Mouse (Mus musculus) cerebellum, adult (tissue): ENCODE measurements around the gene Clpsl2.

Experiments
- ATAC-seq: cut with Nextera tagmentation; 2 replicates; pipeline ENCODE4 v1.9.2; 2017; ENCODE audit warnings: mild to moderate bottlenecking, moderate library complexity, mixed read lengths; ENCODE audit not compliant: insufficient number of reproducible peaks, low FRiP score, low TSS enrichment

The Clpsl2 gene

DNA sequence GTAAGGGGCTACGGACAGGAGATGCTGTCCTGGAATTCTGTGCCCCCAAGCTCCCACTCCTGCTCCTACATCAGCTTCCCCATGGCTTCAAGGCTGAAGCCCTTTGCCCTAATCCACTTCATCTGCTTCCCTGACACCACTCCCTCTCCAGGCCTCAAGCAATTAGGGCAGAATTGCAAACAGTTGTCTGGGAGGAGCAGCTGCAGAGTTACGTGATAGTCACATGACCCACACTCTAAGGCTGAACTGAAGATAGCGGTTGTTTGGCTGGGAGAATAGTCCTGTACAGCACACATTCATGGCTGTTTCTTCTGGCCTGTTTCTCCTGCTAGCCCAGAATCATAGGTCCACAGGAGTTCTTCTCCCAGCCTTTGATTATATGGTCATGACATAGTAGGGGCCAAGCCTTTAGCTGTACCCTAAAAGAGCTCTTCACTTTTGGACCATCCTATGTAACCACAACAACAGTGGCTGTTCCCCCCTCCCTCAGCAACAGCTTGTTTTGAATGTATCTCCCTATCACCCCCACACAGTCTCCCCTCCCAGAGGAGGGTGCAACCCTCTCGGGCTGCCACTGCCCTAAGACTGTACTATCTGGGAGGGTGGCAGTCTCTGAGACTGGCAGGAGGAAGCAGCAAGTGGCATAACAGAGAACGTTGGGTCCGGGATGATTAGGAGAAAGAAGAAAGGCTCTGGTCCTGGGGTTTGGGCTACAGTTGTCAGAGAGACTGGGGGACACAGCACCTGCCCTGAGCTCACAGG is 7.6 kb downstream of the Clpsl2 start:
- no peak for ATAC-seq

DNA sequence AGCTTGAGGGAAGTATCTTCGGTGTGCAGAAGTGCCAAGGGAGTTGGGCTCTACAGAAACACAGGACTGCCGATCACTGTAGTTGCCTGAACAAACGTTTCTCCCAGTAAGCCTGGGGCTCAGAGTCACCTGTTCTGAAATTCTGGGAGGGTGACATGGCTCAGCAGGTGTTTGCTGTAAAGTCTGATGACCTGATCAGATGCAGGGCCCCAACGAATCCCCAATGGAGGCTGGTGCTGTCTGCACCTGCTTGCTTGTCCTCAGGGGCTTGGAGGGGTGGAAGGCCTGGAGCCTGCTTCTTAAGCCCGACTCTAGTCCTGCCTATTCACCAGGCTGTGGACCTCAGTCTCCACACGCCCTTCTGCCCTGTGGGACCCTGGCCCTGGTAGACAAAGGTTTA is 8.6 kb downstream of the Clpsl2 start:
- ATAC-seq: no peak

DNA sequence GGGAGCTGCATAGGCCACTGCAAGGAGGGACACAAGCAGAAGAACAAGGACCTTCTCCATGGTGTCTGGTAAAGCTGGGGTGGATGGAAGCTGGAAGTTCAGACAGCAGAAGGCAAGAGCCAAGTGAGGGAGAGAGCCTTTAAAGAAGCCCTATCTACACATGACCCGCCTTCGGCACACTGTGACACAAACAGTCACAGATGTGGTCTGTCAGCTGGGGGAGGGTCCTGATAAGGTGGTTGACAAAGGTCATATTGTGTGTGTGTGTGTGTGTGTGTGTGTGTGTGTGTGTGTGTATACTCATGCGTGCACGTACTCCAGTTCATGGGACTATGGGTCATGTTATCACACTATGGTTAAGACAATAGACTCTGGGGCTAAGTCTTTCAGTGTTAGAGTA is 11.4 kb downstream of the Clpsl2 start, which contains the start of gene Clps:
Gene Clps (minus strand): TSS at position 169 of the 400 bp plus-strand sequence.
- no peak for ATAC-seq

DNA sequence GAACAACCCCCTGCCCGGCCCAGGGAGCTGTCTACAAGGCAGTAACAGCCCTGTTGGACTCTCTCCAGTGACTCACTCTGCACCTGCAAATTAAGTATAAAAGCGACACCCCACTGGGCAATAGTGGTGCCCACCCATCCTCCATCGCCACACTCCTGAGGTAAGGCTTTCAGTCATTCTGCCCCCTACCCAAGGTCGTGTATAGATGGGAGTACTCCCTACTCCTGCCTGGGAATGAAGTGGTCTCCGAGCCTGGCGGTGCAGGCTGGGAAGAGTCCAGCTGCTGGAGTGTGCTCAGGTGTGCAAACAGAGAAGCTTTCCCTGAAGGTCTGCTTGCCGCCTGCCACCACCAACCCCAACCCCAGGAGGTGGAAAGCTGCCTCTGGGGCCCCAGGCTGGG is 12.4 kb downstream of the Clpsl2 start:
- ATAC-seq: no peak

DNA sequence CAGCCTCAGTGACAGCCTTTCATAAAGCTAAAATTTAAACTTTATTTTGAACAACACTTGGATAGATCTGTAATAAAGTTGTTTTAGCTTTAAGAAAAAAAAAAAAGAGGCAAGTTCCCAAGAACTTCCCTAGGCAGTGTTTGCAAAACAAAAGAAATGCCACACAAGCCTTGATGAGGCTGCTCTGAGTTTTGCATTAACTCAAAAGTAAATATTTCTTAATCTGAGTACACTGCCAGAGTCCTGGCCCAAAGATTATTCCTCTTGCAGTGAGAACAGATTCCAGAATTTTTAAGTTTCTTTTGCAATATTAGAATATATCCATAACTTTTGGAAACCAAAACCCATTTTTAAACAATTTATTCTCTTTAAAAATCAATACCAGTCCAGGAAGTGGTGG is 16.0 kb downstream of the Clpsl2 start:
- ATAC-seq: no peak

DNA sequence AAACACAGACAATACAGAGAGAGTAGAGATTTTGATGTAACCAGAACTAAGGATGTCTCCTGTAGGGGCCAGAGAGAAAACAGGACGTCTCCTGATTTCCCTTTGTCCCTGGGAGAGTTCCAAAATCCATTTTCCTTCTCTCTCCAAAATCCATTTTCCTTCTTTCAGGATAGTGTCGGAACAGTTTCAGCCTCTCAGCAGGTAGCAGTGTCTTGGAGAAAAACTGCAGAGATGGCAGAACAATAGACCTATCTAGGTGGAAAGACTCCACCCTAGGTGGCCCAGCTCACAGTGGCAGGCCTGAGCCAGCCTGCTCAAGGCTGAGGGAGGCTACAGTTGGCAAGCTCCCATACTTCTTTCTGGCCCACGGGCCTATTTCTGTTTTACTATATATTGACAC is 18.3 kb downstream of the Clpsl2 start:
- no peak for ATAC-seq

DNA sequence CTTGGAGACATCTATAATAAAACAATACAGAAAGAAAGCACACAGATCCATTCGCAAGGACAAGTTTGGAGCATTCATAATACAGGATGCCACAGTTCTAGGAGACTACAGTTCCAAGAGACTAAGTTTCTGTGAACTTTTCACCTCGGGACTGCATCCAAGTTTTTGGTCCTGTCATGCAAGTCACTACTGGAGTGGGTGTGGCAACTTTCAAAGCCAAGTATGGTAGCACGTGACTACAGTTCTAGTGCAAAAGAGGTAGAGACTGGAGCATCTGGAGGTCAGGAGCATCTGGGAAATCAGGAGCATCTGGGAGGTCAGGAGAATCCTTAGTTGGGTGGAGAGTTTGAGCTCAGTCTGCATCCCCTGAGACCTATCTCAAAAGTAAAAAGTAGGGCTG is 22.7 kb downstream of the Clpsl2 start:
- ATAC-seq: no peak

DNA sequence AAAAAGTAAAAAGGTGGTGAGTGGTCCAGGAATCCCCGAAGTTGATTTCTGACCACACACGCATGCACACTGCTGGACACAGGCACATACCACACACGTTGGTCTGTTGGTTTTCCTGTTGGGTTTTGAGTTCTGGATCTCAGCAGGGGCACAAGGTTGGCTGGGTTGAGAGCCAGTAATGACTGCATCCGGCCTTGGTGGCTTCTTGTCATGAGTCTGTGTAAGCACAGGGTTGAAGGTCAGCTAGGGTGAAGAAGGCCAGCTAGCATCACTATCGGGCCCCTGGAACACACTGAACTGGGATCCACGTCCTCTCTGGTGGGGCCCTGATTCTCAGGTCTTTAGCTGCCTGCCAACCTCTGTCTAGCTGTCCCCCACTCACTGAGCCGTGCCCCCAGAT is 23.3 kb downstream of the Clpsl2 start:
- ATAC-seq: no peak

DNA sequence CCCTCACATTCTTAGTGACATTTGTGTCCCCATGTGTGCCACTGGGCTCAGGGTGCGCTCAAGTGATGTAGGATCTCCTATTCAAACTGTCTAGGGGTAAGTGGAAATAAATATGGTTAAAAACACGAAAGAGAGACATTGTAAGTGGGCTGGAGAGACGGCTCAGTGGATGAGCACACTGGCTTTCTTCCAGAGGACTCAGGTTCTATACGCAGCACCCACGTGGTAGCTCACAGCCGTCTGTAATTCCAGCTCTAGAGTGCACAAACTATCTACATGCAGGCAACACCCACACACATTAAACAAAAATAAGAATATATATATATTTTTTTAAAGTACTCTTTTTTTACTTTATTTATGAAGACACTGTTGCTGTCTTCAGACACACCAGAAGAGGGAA is 23.7 kb downstream of the Clpsl2 start:
- ATAC-seq: no peak

DNA sequence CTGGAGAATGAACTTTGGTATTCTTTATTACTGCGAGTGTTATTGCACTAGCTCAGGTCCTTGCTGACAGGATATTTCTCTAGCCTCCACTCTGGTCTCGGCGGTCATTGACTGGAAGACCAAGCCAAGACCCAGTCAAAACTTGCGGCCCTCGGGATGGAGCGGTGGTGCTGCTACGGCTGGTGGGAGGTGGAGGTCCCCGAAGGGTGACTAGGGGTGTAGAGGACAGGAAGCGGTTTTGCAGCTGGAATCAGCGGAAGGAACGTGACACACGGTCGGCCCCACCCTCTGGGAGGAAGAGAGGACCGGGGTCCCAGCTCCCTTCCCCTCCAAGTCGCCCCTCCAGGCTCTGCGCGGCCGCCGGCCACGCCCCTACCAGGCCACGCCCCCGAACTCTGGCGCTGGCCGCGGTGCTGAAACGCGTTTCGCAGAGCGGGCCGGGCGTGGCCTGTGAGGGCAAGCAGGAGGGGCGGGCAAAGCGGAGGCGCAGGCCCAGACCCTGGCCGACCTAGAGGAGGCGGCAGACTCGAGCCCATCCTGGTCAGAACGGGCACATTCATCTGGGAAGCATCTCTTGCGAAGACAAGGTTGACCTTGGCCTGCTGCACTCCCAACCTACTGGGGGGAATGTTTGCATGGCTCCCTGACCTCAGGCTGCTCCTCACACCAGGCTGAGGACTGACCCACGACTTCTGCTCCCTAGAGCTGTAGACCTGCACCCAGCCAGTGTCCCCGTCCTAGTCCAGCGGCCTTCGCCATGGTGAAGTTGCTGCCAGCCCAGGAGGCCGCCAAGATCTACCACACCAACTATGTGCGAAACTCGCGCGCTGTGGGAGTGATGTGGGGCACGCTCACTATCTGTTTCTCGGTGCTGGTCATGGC is 26.3 kb downstream of the Clpsl2 start, which contains the start of gene Lhfpl5:
Gene Lhfpl5 (plus strand): TSS at position 398 of the 882 bp plus-strand sequence.
- peak; percentile 10; the same call in 1 of the 2 replicates for ATAC-seq

DNA sequence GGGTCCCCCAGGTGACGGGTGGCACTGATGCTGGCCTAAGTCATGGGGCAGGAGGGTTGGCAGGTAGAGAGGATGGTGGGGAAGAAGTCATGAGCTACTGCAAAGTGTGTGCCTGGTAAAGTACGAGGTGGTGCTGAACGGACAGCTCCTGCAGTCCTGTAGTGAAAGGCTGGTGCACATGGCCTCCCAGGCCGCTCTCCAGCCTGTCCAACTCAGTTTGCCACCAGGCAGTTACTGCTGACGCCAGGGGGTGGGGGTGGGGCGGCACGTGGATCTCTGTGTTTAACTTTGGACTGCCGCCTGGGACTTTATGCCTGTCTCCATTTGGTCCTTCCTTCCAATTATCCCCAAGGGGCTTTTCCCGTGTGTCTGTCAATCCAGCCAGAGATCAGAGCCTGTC is 31.2 kb downstream of the Clpsl2 start:
- ATAC-seq: no peak

DNA sequence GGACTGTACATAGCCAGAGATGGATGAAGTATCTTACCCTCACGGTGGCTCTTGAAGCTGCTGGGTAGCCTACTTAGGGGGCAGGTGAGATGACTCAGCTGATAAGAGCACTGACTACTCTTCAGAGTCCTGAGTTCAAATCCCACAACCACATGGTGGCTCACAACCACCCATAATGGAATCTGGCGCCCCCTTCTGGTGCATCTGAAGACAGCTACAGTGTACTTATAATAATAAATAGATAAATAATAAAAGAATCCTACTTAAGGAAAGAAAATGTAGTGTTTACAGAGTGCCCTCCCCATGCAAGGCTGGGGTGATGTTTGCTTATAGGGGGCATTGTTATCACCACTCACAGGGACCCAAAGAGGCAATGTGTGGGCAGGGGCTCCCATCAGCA is 31.8 kb downstream of the Clpsl2 start:
- ATAC-seq: no peak

DNA sequence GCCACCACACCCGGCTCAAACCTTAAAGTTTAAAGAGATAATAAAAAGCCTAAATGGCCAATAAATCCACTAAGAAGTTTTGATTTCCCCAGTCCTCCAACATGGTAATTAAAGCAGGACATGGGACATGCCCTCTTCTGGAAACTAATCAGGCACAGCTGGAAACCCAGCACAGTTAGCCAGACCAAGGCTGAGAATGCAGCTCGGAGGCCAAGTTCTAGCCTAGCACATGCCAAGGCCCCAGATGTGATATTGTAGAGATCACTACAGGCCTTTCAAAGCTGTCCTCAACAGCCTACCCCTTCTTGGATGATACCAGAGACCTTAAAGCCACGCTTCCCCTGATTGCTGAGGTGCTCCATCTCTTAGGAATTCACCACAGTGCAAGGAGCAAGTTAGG is 37.3 kb downstream of the Clpsl2 start:
- ATAC-seq: no peak

DNA sequence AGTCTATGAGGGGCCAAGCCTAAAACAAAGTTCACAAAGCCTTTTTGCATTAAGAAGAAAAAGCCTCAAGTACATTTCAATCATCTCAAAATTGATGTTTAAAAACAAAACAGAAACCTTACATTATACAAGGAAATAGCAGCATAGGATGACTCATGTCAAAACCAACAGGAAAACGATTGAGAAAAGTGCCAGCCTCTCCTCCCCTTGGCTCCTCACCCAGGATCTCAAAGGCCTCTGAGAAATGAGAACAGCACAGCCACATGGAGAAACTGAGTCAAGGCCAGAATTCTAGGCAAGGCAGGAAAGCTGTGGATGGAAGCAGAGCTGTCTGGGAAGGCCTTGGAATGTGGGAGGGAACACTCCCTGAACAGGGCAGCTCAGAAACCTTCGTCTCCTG is 39.4 kb downstream of the Clpsl2 start:
- ATAC-seq: no peak

DNA sequence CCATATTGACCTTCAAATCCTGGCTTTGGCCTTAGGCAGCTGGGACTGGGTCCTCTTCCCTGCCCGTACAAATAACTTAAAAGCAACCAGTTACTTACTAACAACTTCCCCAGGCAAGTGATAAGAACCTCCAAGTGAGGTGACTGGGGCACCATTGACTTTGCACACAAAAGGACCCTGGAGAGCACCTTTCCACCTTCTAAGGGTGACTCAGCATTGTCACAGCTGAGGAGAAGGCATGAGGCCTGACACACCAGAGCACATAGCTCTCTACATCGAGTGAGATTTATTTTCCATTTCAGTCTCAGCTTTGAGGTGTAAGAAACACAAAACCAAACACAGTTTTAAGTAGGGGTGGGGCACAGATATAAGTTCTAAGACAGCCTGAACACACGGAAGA is 41.4 kb downstream of the Clpsl2 start:
- no peak for ATAC-seq

DNA sequence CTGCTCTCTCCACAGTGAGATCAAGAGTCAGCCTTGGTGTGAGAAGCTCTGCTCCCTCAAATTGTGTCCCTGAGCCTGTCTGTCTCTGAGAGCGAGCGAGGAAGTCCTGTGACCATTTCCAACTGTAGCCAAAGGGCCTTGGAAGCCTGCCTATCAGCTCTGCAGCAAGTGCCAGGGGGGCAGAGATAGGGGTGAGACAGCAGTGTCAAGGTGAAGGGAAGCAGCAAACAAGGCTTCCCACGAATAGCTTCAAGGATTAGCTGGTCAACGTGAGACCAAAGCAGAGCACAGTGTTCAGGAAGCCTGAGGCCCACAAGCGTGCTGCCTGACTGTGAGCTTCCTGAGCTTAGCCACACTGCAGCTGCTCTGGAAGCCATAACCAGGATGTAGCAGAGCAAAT is 42.3 kb downstream of the Clpsl2 start:
- ATAC-seq: no peak

DNA sequence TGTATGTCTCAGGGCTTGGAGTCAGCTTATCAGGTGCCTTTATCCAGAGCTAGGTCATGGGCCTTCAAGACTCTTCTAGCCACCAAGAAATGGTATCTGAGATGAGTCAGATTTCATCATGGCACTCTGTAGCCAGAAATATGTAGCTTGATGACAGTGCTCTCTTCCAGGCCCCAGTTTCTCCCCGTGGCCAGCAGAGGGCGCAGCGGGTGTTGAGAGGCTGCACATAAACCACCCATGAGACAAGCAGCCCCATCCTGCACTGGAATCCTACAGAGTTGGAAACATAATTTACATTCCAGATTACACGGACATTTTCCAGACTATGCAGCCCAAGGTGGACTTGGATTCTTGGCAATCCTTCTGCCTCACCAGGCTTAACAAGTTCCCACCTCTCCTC is 43.8 kb downstream of the Clpsl2 start:
- peak; percentile 31; the same call in 1 of the 2 replicates for ATAC-seq

DNA sequence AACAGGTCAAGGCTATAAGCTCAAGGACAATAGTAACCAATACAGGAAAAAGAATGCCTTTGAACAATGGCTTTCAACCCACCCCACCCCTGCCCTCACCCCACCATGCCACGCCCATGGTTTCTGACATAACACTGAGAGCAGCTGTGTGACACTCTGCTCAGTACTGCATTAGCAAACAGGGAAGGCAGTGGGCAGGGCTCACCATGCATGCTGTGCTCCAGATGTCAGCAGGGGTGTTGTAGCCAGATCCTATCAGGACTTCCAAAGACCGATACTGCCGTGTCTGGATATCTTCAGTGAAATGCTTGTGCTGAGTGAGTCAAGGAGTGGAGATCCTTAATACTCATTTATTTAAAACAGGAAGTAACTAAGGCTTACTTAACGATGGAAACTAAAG is 44.8 kb downstream of the Clpsl2 start:
- ATAC-seq: no peak

DNA sequence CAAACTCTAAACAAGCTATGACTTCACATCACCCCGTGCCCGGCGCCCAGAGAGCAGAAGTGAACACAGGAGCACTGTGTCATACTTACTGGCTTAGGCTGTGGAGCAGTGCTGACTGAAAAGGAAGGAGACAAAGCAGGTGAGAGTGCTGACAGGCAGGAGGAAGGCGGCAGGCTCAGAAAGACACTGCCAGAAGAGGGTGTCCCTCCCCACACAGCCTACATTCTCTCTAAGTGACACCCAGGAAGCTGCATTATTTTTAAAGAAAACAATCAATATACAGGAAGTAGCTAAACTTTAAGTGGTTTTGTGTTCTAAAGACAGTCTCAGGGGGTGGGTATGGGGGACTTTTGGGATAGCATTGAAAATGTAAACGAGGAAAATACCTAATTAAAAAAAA is 51.6 kb downstream of the Clpsl2 start:
- ATAC-seq: no peak

DNA sequence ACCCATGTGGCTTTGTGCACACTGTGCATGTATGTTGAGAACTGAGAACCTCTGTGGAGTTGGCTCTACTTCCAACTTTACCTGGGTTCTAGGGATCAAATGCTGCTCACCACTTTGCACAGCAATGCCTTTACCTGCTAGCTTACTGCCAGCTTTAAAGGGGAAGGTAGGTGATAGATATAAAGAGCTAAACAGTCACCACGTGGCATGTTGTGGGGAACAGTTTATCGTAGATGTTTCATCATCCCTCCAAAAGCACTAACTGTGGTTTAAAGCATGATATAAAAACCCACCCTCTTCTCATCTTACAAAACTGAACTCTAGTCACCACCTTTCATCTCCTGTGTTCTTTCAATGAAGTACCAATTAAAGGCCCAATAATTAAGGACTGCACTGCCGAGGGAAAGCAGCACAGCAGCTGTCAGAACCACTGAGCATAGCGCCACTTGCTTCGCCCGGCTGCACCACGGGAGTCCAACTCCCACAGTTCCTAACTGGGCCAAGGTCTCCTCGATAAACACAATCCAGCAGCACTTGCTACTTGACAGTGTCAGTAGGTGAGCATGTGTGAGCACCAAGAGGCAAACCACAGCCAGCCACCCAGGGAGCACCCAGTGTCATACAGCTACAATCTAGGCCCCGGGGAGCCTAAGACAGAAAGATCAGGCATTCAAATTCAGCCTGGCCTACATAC is 52.5 kb downstream of the Clpsl2 start:
- no peak for ATAC-seq
